Mouse (Mus musculus): ENCODE results near the gene Exosc5.

DNA sequence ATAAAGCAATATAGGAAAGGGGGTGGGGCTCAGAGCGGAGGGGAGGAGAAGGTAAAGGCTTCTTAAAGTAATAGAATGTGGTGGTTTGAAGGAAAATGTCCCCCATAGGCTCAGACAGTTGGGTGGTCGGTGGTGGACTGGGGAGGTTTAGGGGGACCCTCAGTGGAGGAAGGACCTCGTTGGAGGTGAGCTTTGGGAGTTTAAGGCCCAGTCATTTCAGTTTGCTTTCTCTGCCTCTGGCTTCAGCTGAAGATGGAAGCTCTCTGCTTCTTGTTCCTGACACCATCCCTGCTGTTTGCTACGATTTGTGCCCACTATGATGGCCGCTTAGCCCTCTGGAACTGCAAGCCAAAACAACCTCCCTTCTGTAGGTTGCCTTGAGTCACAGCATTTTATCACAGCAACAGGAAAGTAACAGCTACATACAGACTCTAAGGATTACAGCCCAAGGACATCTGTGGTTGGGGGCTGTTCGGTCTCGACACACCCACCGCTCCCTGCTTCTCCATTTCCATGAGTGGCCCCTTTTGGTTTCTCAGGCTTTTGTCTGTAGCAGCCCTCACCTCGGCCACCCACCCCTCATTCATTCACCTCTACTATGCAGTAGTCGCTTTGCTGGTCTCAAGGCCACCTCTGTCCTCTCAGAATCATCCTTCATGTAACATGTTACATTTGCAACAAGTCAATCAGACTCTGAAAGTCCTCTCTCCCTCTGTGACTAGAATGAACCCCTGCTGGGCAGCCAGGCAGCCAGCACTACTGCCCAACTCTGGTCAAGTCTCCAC is 41.4 kb upstream of the Exosc5 start:
- TF ChIP-seq CTCF (IDR thresholded peaks at IDR 0.05; ENCODE audit: borderline replicate concordance, insufficient read depth, low read depth, low read length), result no peak
- TF ChIP-seq POLR2A (IDR thresholded peaks at IDR 0.05; ENCODE audit: borderline replicate concordance, insufficient read depth, low read length), result no peak

Measured in cerebellum, adult 2 months (tissue).